ENCODE assay signal across 9 mouse cellular contexts in genomic region chr11:116543110-116543509, GRCm38 (mm10). TPM values are rescaled to one million over a fixed set of nuclear protein-coding genes. Genes with fewer than 3 reads are reported as not detected.
DNase-seq lines count a peak whose midpoint lies in the region; ATAC-seq and TF ChIP-seq lines count a peak whose summit lies in the region.
"Had no signal": no experiment of that assay in that cellular context is flagged by ENCODE, and none has a peak within 500 bp of the region (broad histone marks: within the 10 kb centered on the region; RNA-seq: fewer than 3 reads in every experiment).

No protein-coding gene starts in this region.

- 82% methylated on average over 4 of the region's 4 CpGs for WGBS in heart, postnatal 0 days
- 83% methylated on average over 4 of the region's 4 CpGs for WGBS in hindbrain, embryonic 12.5 days
- 88% methylated on average over 4 of the region's 4 CpGs for WGBS in neural tube, embryonic 15.5 days

- H3K9ac ChIP-seq in heart, postnatal 0 days (replicated peaks; ENCODE audit: low read depth, low read length) = no peak overlapping the region
- no peak overlapping the region for H3K9ac ChIP-seq in hindbrain, embryonic 12.5 days
- no peak overlapping the region for H3K9ac ChIP-seq in neural tube, embryonic 15.5 days (replicated peaks)

- peak; percentile 34 for ATAC-seq in heart, postnatal 0 days (ENCODE audit: insufficient read depth, low read depth)
- 0 out of 2 replicates have a peak, but pooled peaks have one; percentile 18 for ATAC-seq in hindbrain, embryonic 12.5 days (ENCODE audit: low FRiP score)
- ATAC-seq in megakaryocyte-erythroid progenitor cell, adult 5-6 weeks (replicated peaks; ENCODE audit: low FRiP score, low TSS enrichment, poor library complexity, severe bottlenecking) = peak; percentile 58
- no peak for ATAC-seq in neural tube, embryonic 15.5 days (ENCODE audit: low FRiP score)

- DNase-seq in heart, postnatal 0 days (ENCODE audit: low spot score) = no peak
- no peak for DNase-seq in heart, adult 11 months
- DNase-seq in thymus, postnatal 0 days (ENCODE audit: low spot score) = peak; percentile 36
- no peak for DNase-seq in thymus, postnatal 10 days (ENCODE audit: low spot score in 2 of 2)
- no peak for DNase-seq in urinary bladder, adult 2 months (ENCODE audit: low spot score)

- H3K4me3 ChIP-seq in heart, postnatal 0 days (ENCODE audit: low read depth, low read length) = no peak overlapping the region
- no peak overlapping the region for H3K4me3 ChIP-seq in hindbrain, embryonic 12.5 days
- no peak overlapping the region for H3K4me3 ChIP-seq in neural tube, embryonic 15.5 days (replicated peaks)

- H3K27ac ChIP-seq in heart, postnatal 0 days (ENCODE audit: low read depth) = no peak overlapping the region
- H3K27ac ChIP-seq in hindbrain, embryonic 12.5 days = no peak overlapping the region
- H3K27ac ChIP-seq in neural tube, embryonic 15.5 days (replicated peaks) = no peak overlapping the region

- H3K27me3 ChIP-seq in heart, postnatal 0 days (ENCODE audit: control insufficient read depth, insufficient read depth, low read length) = no peaks in the 10 kb centered on the region
- no peaks in the 10 kb centered on the region for H3K27me3 ChIP-seq in hindbrain, embryonic 12.5 days
- H3K27me3 ChIP-seq in neural tube, embryonic 15.5 days (replicated peaks) = no peaks in the 10 kb centered on the region

- peaks cover 97% of the 10 kb centered on the region for H3K36me3 ChIP-seq in heart, postnatal 0 days (replicated peaks; ENCODE audit: control insufficient read depth, insufficient read depth, low read length)
- peaks cover 93% of the 10 kb centered on the region for H3K36me3 ChIP-seq in hindbrain, embryonic 12.5 days
- H3K36me3 ChIP-seq in neural tube, embryonic 15.5 days = peaks cover 97% of the 10 kb centered on the region

- no peak overlapping the region for H3K4me2 ChIP-seq in heart, postnatal 0 days (ENCODE audit: low read depth, low read length)
- no peak overlapping the region for H3K4me2 ChIP-seq in hindbrain, embryonic 12.5 days (replicated peaks)
- H3K4me2 ChIP-seq in neural tube, embryonic 15.5 days = no peak overlapping the region

- no peaks in the 10 kb centered on the region for H3K4me1 ChIP-seq in heart, postnatal 0 days (ENCODE audit: control insufficient read depth, insufficient read depth)
- H3K4me1 ChIP-seq in hindbrain, embryonic 12.5 days = no peaks in the 10 kb centered on the region
- no peaks in the 10 kb centered on the region for H3K4me1 ChIP-seq in neural tube, embryonic 15.5 days

- TF ChIP-seq EP300 in heart, postnatal 0 days (IDR thresholded peaks at IDR 0.05; ENCODE audit: low read depth) = no peak

- peak; percentile 84 for TF ChIP-seq CTCF in heart, postnatal 0 days (IDR thresholded peaks at IDR 0.05; ENCODE audit: low read depth)

- no peaks in the 10 kb centered on the region for H3K9me3 ChIP-seq in heart, postnatal 0 days (replicated peaks; ENCODE audit: control insufficient read depth, low read length)
- no peaks in the 10 kb centered on the region for H3K9me3 ChIP-seq in hindbrain, embryonic 12.5 days (replicated peaks)
- H3K9me3 ChIP-seq in neural tube, embryonic 15.5 days (replicated peaks) = no peaks in the 10 kb centered on the region

RNA-seq across cellular contexts. Expression of gene Sphk1, which starts 12.4 kb away (rescaled TPM):
- 1.9 and 3.1 TPM in 2 replicates for total RNA-seq in heart, postnatal 0 days (2014; rRNA removed; ENCODE audit: low replicate concordance)
- 2.0 TPM in 2 replicates for polyA plus RNA-seq in heart, postnatal 0 days (2015; fragmentation: Nextera tagmentation; extraction: Ambion mirVana)
- polyA plus RNA-seq in thymus, postnatal 0 days (2015; fragmentation: Nextera tagmentation; extraction: Ambion mirVana) = 13.7 and 14.8 TPM in 2 replicates
- 8.9 and 10.2 TPM in 2 replicates for polyA plus RNA-seq in hindbrain, embryonic 12.5 days (2016; fragmentation: Nextera tagmentation; extraction: Ambion mirVana)
- 188 and 259 TPM in 2 replicates for total RNA-seq in megakaryocyte-erythroid progenitor cell, adult 5-6 weeks (2014; fragmentation: Nextera tagmentation)
- total RNA-seq in megakaryocyte-erythroid progenitor cell, adult 5-6 weeks (2017) = 119 and 168 TPM in 2 replicates
- 18.2 and 21.8 TPM in 2 replicates for polyA plus RNA-seq in urinary bladder, adult 2 months (2012; rRNA removed)
- 2.8 and 4.5 TPM in 2 replicates for polyA plus RNA-seq in neural tube, embryonic 15.5 days (2015; fragmentation: Nextera tagmentation; extraction: Ambion mirVana)

RNA-seq across cellular contexts. Expression of gene Ube2o, which starts 38.1 kb away (rescaled TPM):
- total RNA-seq in heart, postnatal 0 days (2014; rRNA removed; ENCODE audit: low replicate concordance) = 17.2 and 34.8 TPM in 2 replicates
- 4.1 and 5.2 TPM in 2 replicates for polyA plus RNA-seq in heart, postnatal 0 days (2015; fragmentation: Nextera tagmentation; extraction: Ambion mirVana)
- polyA plus RNA-seq in thymus, postnatal 0 days (2015; fragmentation: Nextera tagmentation; extraction: Ambion mirVana) = 6.4 and 6.8 TPM in 2 replicates
- polyA plus RNA-seq in hindbrain, embryonic 12.5 days (2016; fragmentation: Nextera tagmentation; extraction: Ambion mirVana) = 23.6 and 27.6 TPM in 2 replicates
- 9.2 and 28.8 TPM in 2 replicates for total RNA-seq in megakaryocyte-erythroid progenitor cell, adult 5-6 weeks (2014; fragmentation: Nextera tagmentation)
- 4.6 and 22.6 TPM in 2 replicates for total RNA-seq in megakaryocyte-erythroid progenitor cell, adult 5-6 weeks (2017)
- 18.7 and 22.4 TPM in 2 replicates for polyA plus RNA-seq in urinary bladder, adult 2 months (2012; rRNA removed)
- polyA plus RNA-seq in neural tube, embryonic 15.5 days (2015; fragmentation: Nextera tagmentation; extraction: Ambion mirVana) = 19.2 and 32.4 TPM in 2 replicates

RNA-seq across cellular contexts. Expression of gene Aanat, which starts 43.1 kb away (rescaled TPM):
- not detected in 2 replicates for total RNA-seq in heart, postnatal 0 days (2014; rRNA removed; ENCODE audit: low replicate concordance)
- polyA plus RNA-seq in heart, postnatal 0 days (2015; fragmentation: Nextera tagmentation; extraction: Ambion mirVana) = not detected in 2 replicates
- polyA plus RNA-seq in thymus, postnatal 0 days (2015; fragmentation: Nextera tagmentation; extraction: Ambion mirVana) = not detected in 2 replicates
- polyA plus RNA-seq in hindbrain, embryonic 12.5 days (2016; fragmentation: Nextera tagmentation; extraction: Ambion mirVana) = 0.15 TPM in 1 of 2 replicates, not detected in the other
- total RNA-seq in megakaryocyte-erythroid progenitor cell, adult 5-6 weeks (2014; fragmentation: Nextera tagmentation) = not detected in 2 replicates
- not detected in 2 replicates for total RNA-seq in megakaryocyte-erythroid progenitor cell, adult 5-6 weeks (2017)
- polyA plus RNA-seq in urinary bladder, adult 2 months (2012; rRNA removed) = 0.07 TPM in 1 of 2 replicates, not detected in the other
- polyA plus RNA-seq in neural tube, embryonic 15.5 days (2015; fragmentation: Nextera tagmentation; extraction: Ambion mirVana) = 0.34 and 0.49 TPM in 2 replicates
- polyA plus RNA-seq: neural tube, embryonic 11.5 days had no signal

RNA-seq across cellular contexts. Expression of gene Prpsap1, which starts 49.1 kb away (rescaled TPM):
- 43.3 and 46.6 TPM in 2 replicates for total RNA-seq in heart, postnatal 0 days (2014; rRNA removed; ENCODE audit: low replicate concordance)
- polyA plus RNA-seq in heart, postnatal 0 days (2015; fragmentation: Nextera tagmentation; extraction: Ambion mirVana) = 59.2 and 62.2 TPM in 2 replicates
- 90.9 and 96.6 TPM in 2 replicates for polyA plus RNA-seq in thymus, postnatal 0 days (2015; fragmentation: Nextera tagmentation; extraction: Ambion mirVana)
- 164 and 179 TPM in 2 replicates for polyA plus RNA-seq in hindbrain, embryonic 12.5 days (2016; fragmentation: Nextera tagmentation; extraction: Ambion mirVana)
- total RNA-seq in megakaryocyte-erythroid progenitor cell, adult 5-6 weeks (2014; fragmentation: Nextera tagmentation) = 89.6 and 95.3 TPM in 2 replicates
- total RNA-seq in megakaryocyte-erythroid progenitor cell, adult 5-6 weeks (2017) = 36.8 and 60.7 TPM in 2 replicates
- polyA plus RNA-seq in urinary bladder, adult 2 months (2012; rRNA removed) = 154 and 165 TPM in 2 replicates
- 173 and 184 TPM in 2 replicates for polyA plus RNA-seq in neural tube, embryonic 15.5 days (2015; fragmentation: Nextera tagmentation; extraction: Ambion mirVana)
